Mouse (Mus musculus) MEL (cell line): ENCODE results near the gene Fam178b. TPM values are rescaled to one million over a fixed set of nuclear protein-coding genes. Genes with fewer than 3 reads are reported as not detected.
A peak's percentile ranks its signal among the peaks of the same experiment; 100 is the strongest.
"Not testable (repeated sequence)": the region's sequence is repeated elsewhere in the genome, so short reads cannot be mapped to it uniquely, and the experiment has no call there.

Source experiments
- DNase-seq: peaks from one replicate; pipeline ENCODE4 v3.0.0; 2011; ENCODE audit warnings: low read depth, low spot score
- H3K27ac ChIP-seq: 2 replicates; pipeline ENCODE4 v1.5.1; 2012; ENCODE audit warnings: low read depth, mild to moderate bottlenecking, control low read depth, low read length, moderate library complexity; ENCODE audit not compliant: control insufficient read depth
- H3K27me3 ChIP-seq, 2 experiments: fragments of 150-350 bp in 1 of 2; sonication (generic) in 1 of 2; 2 replicates each; pipeline ENCODE4 v1.6.1; 2012; ENCODE audit warnings: low read length in 2 of 2, mild to moderate bottlenecking in 2 of 2, improper control_type of control experiment in 1 of 2, moderate library complexity in 1 of 2; ENCODE audit not compliant: insufficient read depth in 2 of 2, control insufficient read depth in 1 of 2
- H3K36me3 ChIP-seq, 2 experiments: 2 replicates each; pipeline ENCODE4 v1.6.1; 2012 to 2014; ENCODE audit warnings: low read length in 2 of 2, improper control_type of control experiment in 1 of 2, inconsistent platforms in 1 of 2, mild to moderate bottlenecking in 1 of 2; ENCODE audit not compliant: insufficient read depth in 2 of 2, control insufficient read depth in 1 of 2
- H3K4me1 ChIP-seq, 2 experiments: fragments of 150-350 bp in 1 of 2; sonication (generic) in 1 of 2; 2 replicates each; pipeline ENCODE4 v1.6.1; 2012; ENCODE audit warnings: low read length in 2 of 2, improper control_type of control experiment in 1 of 2, mild to moderate bottlenecking in 1 of 2; ENCODE audit not compliant: insufficient read depth in 2 of 2, control insufficient read depth in 1 of 2
- H3K4me3 ChIP-seq, 2 experiments: fragments of 150-350 bp in 1 of 2; sonication (generic) in 1 of 2; 2 replicates each; pipeline ENCODE4 v1.5.1; 2012; ENCODE audit warnings: low read depth in 2 of 2, low read length in 2 of 2, mild to moderate bottlenecking in 2 of 2, moderate library complexity in 2 of 2, control low read depth in 1 of 2, improper control_type of control experiment in 1 of 2; ENCODE audit not compliant: control insufficient read depth in 1 of 2, insufficient read depth in 1 of 2
- H3K79me2 ChIP-seq: 2 replicates; pipeline ENCODE4 v1.6.1; 2012; ENCODE audit warnings: mild to moderate bottlenecking, low read length, moderate library complexity; ENCODE audit not compliant: control insufficient read depth, poor library complexity, insufficient read depth
- H3K9ac ChIP-seq: 2 replicates; pipeline ENCODE4 v1.6.1; 2012; ENCODE audit warnings: low read depth, mild to moderate bottlenecking, control low read depth, low read length, moderate library complexity; ENCODE audit not compliant: control insufficient read depth, poor library complexity, severe bottlenecking
- H3K9me3 ChIP-seq: fragments of 150-350 bp; sonication (generic); replicated peaks from 2 replicates; pipeline ENCODE4 v1.6.1; 2012; ENCODE audit warnings: mild to moderate bottlenecking, low read length, improper control_type of control experiment, moderate library complexity; ENCODE audit not compliant: insufficient read depth
- CHD1 ChIP-seq: IDR thresholded peaks from 2 replicates; pipeline ENCODE4 v1.6.1; 2012; ENCODE audit warnings: low read depth, mild to moderate bottlenecking, inconsistent platforms, low read length, improper control_type of control experiment
- CHD2 ChIP-seq: IDR thresholded peaks from 2 replicates; pipeline ENCODE4 v1.6.1; 2011; ENCODE audit warnings: low read length, improper control_type of control experiment
- CTCF ChIP-seq, 3 experiments: IDR thresholded peaks in 2 of 3; conservative IDR thresholded peaks in 1 of 3; 2 replicates each; pipeline ENCODE4 v1.5.1; 2011 to 2012; ENCODE audit warnings: low read length in 3 of 3, low read depth in 2 of 3, mild to moderate bottlenecking in 2 of 3, improper control_type of control experiment in 1 of 3, inconsistent platforms in 1 of 3, mixed read lengths in 1 of 3, moderate library complexity in 1 of 3; ENCODE audit not compliant: control insufficient read depth in 1 of 3, insufficient read depth in 1 of 3, poor library complexity in 1 of 3, severe bottlenecking in 1 of 3
- HCFC1 ChIP-seq: IDR thresholded peaks from 2 replicates; pipeline ENCODE4 v1.6.1; 2012; ENCODE audit warnings: low read depth, mild to moderate bottlenecking, inconsistent platforms, low read length, improper control_type of control experiment, moderate library complexity
- JUND ChIP-seq: IDR thresholded peaks from 2 replicates; pipeline ENCODE4 v1.6.1; 2011; ENCODE audit warnings: low read depth, mild to moderate bottlenecking, improper control_type of control experiment, low read length
- MAX ChIP-seq: IDR thresholded peaks from 2 replicates; pipeline ENCODE4 v1.6.1; 2011; ENCODE audit warnings: low read length, improper control_type of control experiment
- MEF2A ChIP-seq: IDR thresholded peaks from 2 replicates; pipeline ENCODE4 v1.6.1; 2014; ENCODE audit warnings: low read depth, mild to moderate bottlenecking, inconsistent platforms, low read length, improper control_type of control experiment; ENCODE audit not compliant: poor library complexity, insufficient replicate concordance, severe bottlenecking; ENCODE audit errors: extremely low read depth
- MYB ChIP-seq: IDR thresholded peaks from 2 replicates; pipeline ENCODE4 v1.6.1; 2011; ENCODE audit warnings: mild to moderate bottlenecking, low read depth, low read length, improper control_type of control experiment
- NRF1 ChIP-seq: IDR thresholded peaks from 2 replicates; pipeline ENCODE4 v1.6.1; 2014; ENCODE audit warnings: low read depth, mild to moderate bottlenecking, inconsistent platforms, low read length, improper control_type of control experiment, moderate library complexity; ENCODE audit not compliant: poor library complexity, insufficient read depth, severe bottlenecking
- POLR2AphosphoS2 ChIP-seq: IDR thresholded peaks from 2 replicates; pipeline ENCODE4 v1.6.1; 2011; ENCODE audit warnings: low read length, improper control_type of control experiment
- RAD21 ChIP-seq: IDR thresholded peaks from 2 replicates; pipeline ENCODE4 v1.6.1; 2011; ENCODE audit warnings: mild to moderate bottlenecking, low read depth, low read length, improper control_type of control experiment
- SMC3 ChIP-seq: IDR thresholded peaks from 2 replicates; pipeline ENCODE4 v1.6.1; 2011; ENCODE audit warnings: low read depth, low read length, improper control_type of control experiment
- TAL1 ChIP-seq: IDR thresholded peaks from 2 replicates; pipeline ENCODE4 v1.6.1; 2012; ENCODE audit warnings: mild to moderate bottlenecking, inconsistent platforms, low read length, moderate library complexity, mixed read lengths
- UBTF ChIP-seq: IDR thresholded peaks from 2 replicates; pipeline ENCODE4 v1.6.1; 2012; ENCODE audit warnings: low read depth, mild to moderate bottlenecking, inconsistent platforms, low read length, improper control_type of control experiment, moderate library complexity, borderline replicate concordance; ENCODE audit not compliant: insufficient read depth
- USF2 ChIP-seq, 2 experiments: IDR thresholded peaks; 2 replicates each; pipeline ENCODE4 v1.6.1; 2011 to 2012; ENCODE audit warnings: improper control_type of control experiment in 2 of 2, low read length in 2 of 2, borderline replicate concordance in 1 of 2, inconsistent platforms in 1 of 2, low read depth in 1 of 2, mild to moderate bottlenecking in 1 of 2; ENCODE audit not compliant: insufficient read depth in 1 of 2
- ZKSCAN1 ChIP-seq: IDR thresholded peaks from 2 replicates; pipeline ENCODE4 v1.6.1; 2012; ENCODE audit warnings: low read depth, mild to moderate bottlenecking, inconsistent platforms, low read length, improper control_type of control experiment, moderate library complexity
- polyA plus RNA-seq, 2 experiments: library from polyadenylated mRNA; stranded (reverse) in 1 of 2; unstranded in 1 of 2; fragments of >175 nt in 1 of 2; fragments of >200 nt in 1 of 2; gene quantifications; 2 replicates each; pipeline versions ENCODE4 v1.2.1 to v1.2.4; 2012; ENCODE audit warnings: low replicate concordance in 2 of 2, low read depth in 1 of 2; ENCODE audit not compliant: insufficient read length in 2 of 2, insufficient read depth in 1 of 2, missing spikeins in 1 of 2
- total RNA-seq: library from RNA; depleted of rRNA; stranded (reverse); fragments of 300-350 nt; gene quantifications from 2 replicates; pipeline ENCODE4 v1.2.3, GENCODE M21; 2012

Gene Fam178b
- total and polyA plus RNA-seq, 3 experiments = 0.19 to 0.29 TPM; not detected in 1

DNA sequence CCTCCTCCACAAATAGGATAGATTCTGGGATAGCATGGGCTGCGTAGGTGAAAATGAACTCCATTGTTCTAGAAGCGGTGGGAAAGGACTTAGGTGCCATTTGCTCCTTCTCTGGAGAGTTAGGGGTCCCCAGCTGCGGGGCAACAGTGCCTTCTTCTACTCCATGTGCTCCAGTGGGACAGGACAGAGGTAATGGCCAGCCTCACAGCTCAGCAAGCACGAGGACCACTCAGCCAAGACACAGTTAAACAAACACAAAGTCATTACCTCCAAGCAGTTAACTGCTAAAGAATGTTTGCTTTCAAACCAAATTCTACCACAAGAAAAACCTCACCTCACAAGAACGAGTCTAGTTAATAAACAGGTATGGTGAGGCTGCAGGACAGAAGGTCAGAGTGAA is 57.5 kb downstream of the Fam178b start:
- Histone ChIP-seq H3K27me3 (peaks cover 3% of the 10 kb centered on the region in 2 experiments; a peak in 2 of 4 replicates), H3K79me2 (no peaks in the 10 kb centered on the region), H3K4me3 (no peak overlapping the region), H3K9ac (no peak overlapping the region), H3K36me3 (no peaks in the 10 kb centered on the region), H3K27ac (no peak overlapping the region), H3K9me3 (no peaks in the 10 kb centered on the region), H3K4me1 (no peaks in the 10 kb centered on the region)
- TF ChIP-seq JUND (no peak), ZKSCAN1 (no peak), MEF2A (no peak), POLR2AphosphoS2 (no peak), HCFC1 (no peak), USF2 (IDR thresholded peaks at IDR 0.05; ENCODE audit: borderline replicate concordance in 1 of 2, insufficient read depth in 1 of 2, low read depth in 1 of 2, low read length in 2 of 2) (no peak), UBTF (no peak), NRF1 (no peak), MAX (no peak), CHD2 (no peak), MYB (no peak), TAL1 (no peak), SMC3 (no peak), RAD21 (no peak), CHD1 (no peak), CTCF (IDR thresholded peaks at IDR 0.05 in 2 of 3, conservative IDR thresholded peaks at IDR 0.05 in 1 of 3; ENCODE audit: control insufficient read depth in 1 of 3, insufficient read depth in 1 of 3, low read depth in 2 of 3, low read length in 3 of 3, poor library complexity in 1 of 3, severe bottlenecking in 1 of 3) (no peak)
- DNase-seq = no peak

DNA sequence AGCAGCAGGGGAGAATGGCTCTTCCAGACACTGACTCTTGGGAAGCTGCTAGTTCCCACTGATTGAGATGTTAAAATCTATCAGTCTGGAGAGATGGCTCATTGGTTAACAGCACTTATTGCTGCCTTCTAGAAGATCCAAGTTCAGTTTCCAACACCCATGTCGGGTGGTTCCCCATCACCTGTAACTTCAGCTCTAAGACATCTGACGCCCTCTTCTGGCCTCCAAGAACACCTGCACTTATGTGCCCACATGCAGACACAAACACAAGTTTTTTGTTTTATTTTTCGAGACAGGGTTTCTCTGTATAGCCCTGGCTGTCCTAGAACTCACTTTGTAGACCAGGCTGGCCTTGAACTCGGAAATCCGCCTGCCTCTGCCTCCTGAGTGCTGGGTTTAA is 67.0 kb downstream of the Fam178b start:
- H3K36me3 ChIP-seq, H3K9me3 ChIP-seq, H3K79me2 ChIP-seq, H3K27me3 ChIP-seq, H3K4me3 ChIP-seq, H3K27ac ChIP-seq, H3K9ac ChIP-seq, H3K4me1 ChIP-seq: not testable (repeated sequence)
- TF ChIP-seq SMC3 = peak; percentile 24; the same call in 1 of the 2 replicates
- TF ChIP-seq CTCF (IDR thresholded peaks at IDR 0.05 in 2 of 3, conservative IDR thresholded peaks at IDR 0.05 in 1 of 3; ENCODE audit: control insufficient read depth in 1 of 3, insufficient read depth in 1 of 3, low read depth in 2 of 3, low read length in 3 of 3, poor library complexity in 1 of 3, severe bottlenecking in 1 of 3) = peak; percentile 15 to 21 (median 19); a peak in 3 of 6 replicates
- peak; percentile 16 for DNase-seq
